Mouse (Mus musculus) lung, postnatal 0 days (tissue): ENCODE data around the gene Gm20696. TPM values are rescaled to one million over a fixed set of nuclear protein-coding genes. Genes with fewer than 3 reads are reported as not detected.

Experiments
- ATAC-seq: fragments of 200-750 bp; cut with Nextera tagmentation; 2 replicates; pipeline ENCODE4 v1.8.0; 2017; ENCODE audit warnings: moderate library complexity
- DNase-seq: peaks from one replicate; pipeline ENCODE4 v3.0.0-alpha.2; 2016; ENCODE audit warnings: low spot score
- H3K27ac ChIP-seq: fragments of 300-500 bp; sonication (generic); 2 replicates; pipeline ENCODE4 v1.5.1; 2014; ENCODE audit warnings: antibody characterized with exemption, mild to moderate bottlenecking, low read length, mixed read lengths
- H3K27me3 ChIP-seq: fragments of 300-500 bp; sonication (generic); replicated peaks from 2 replicates; pipeline ENCODE4 v1.6.1; 2014; ENCODE audit warnings: low read length, mixed read lengths; ENCODE audit not compliant: insufficient read depth
- H3K36me3 ChIP-seq: fragments of 300-500 bp; sonication (generic); 2 replicates; pipeline ENCODE4 v1.6.1; 2014; ENCODE audit warnings: low read length, mixed read lengths; ENCODE audit not compliant: insufficient read depth
- H3K4me1 ChIP-seq: fragments of 300-500 bp; sonication (generic); 2 replicates; pipeline ENCODE4 v1.6.1; 2014; ENCODE audit warnings: antibody characterized with exemption, low read depth, low read length, mixed read lengths; ENCODE audit not compliant: insufficient read depth
- H3K4me2 ChIP-seq: fragments of 300-500 bp; sonication (generic); replicated peaks from 2 replicates; pipeline ENCODE4 v1.6.1; 2014; ENCODE audit warnings: low read depth, mild to moderate bottlenecking, low read length, moderate library complexity, mixed read lengths
- H3K4me3 ChIP-seq: fragments of 300-500 bp; sonication (generic); 2 replicates; pipeline ENCODE4 v1.5.1; 2014; ENCODE audit warnings: low read depth, low read length
- H3K9ac ChIP-seq: fragments of 300-500 bp; sonication (generic); replicated peaks from 2 replicates; pipeline ENCODE4 v1.6.1; 2014; ENCODE audit warnings: low read depth, mild to moderate bottlenecking
- H3K9me3 ChIP-seq: fragments of 300-500 bp; sonication (generic); 2 replicates; pipeline ENCODE4 v1.6.1; 2016; ENCODE audit warnings: low read length, mixed read lengths
- CTCF ChIP-seq: IDR thresholded peaks from 2 replicates; pipeline ENCODE4 v1.5.1; 2016; ENCODE audit warnings: antibody characterized with exemption, mild to moderate bottlenecking
- EP300 ChIP-seq: IDR thresholded peaks from 2 replicates; pipeline ENCODE4 v1.6.1; 2016; ENCODE audit warnings: antibody characterized with exemption, mild to moderate bottlenecking, control low read depth
- WGBS: fragments of 180-500 bp; shearing (Covaris S2); extraction: QIAGEN DNeasy Blood & Tissue Kit; methylation state at CpG from one replicate; pipeline ENCODE4 v1.1.7; 2014; 5-methylcytosine and 5-hydroxymethylcytosine counted together
- polyA plus RNA-seq: library from polyadenylated mRNA; unstranded; fragments of >200 nt; fragmentation: Nextera tagmentation; extraction: Ambion mirVana; gene quantifications from 2 replicates; pipeline ENCODE4 v1.2.1, GENCODE M21; 2015

Gm20696 gene
- polyA plus RNA-seq, 1 experiment from 2014 or later: 2.3 TPM

DNA sequence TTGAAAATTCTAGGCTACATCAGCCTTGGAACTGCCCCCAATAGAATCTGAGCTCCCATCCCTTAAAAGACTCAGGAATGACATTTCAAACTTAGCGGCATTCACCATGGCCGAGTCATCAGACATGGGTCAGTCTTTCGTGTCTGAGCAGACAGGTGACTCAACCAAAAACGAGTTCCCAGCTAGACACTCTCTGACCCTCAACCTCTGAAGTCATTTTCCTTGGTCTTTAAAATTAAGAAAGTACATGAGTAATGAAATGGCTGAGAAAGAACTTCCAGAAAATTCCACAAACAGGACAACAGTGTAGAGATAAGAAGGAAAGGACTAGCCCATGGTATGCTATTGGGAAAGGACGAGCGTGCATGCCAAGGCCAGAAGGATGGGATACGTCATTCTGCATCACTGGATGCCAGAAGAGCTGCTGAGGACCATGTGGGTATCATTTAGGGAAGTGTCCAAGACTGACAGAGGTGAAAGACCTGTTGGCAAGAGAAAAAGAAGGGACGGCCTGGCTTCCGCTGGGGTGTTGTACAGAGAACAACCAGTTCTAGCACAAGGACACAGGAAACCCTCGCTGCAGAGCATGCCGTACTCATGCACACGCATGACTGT, 219.7 kb downstream of the Gm20696 start:
- H3K4me3 ChIP-seq: no peak overlapping the region
- no peak for ATAC-seq
- 87% methylated on average over 12 of the region's 12 CpGs for WGBS
- H3K9me3 ChIP-seq: no peaks in the 10 kb centered on the region
- H3K27me3 ChIP-seq: no peaks in the 10 kb centered on the region
- TF ChIP-seq CTCF (no peak), EP300 (no peak)
- H3K27ac ChIP-seq: no peak overlapping the region
- H3K4me1 ChIP-seq: peaks cover 12% of the 10 kb centered on the region; the same call in 1 of the 2 replicates
- no peak overlapping the region for H3K9ac ChIP-seq
- H3K4me2 ChIP-seq: no peak overlapping the region
- DNase-seq: no peak
- H3K36me3 ChIP-seq: no peaks in the 10 kb centered on the region

DNA sequence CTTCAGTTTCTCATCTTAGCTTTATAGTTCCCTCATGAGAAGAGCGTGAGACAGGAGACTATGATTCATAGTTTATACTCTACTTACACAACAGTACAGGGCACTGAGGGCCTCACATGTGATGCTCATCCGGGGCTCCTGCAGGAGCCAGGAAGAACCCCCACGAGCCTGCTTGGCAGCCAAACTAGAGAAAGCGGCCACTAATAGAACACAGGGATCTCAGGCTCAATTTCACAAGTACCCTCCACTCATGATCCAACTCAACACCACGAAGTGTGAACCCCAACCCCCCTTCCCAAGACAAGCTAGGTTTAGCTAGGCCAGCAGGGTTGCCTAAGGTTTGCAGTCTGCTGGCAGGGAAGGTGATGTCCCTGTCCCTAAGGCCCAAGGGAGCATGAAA, 223.1 kb downstream of the Gm20696 start:
- DNase-seq: no peak
- Histone ChIP-seq H3K4me2 (no peak overlapping the region), H3K27ac (no peak overlapping the region), H3K36me3 (no peaks in the 10 kb centered on the region), H3K9ac (no peak overlapping the region), H3K4me1 (peaks cover 11% of the 10 kb centered on the region; the same call in 1 of the 2 replicates), H3K9me3 (no peaks in the 10 kb centered on the region), H3K27me3 (no peaks in the 10 kb centered on the region), H3K4me3 (no peak overlapping the region)
- no peak for TF ChIP-seq EP300
- no peak for TF ChIP-seq CTCF
- 69% methylated on average over 5 of the region's 5 CpGs for WGBS
- no peak for ATAC-seq

DNA sequence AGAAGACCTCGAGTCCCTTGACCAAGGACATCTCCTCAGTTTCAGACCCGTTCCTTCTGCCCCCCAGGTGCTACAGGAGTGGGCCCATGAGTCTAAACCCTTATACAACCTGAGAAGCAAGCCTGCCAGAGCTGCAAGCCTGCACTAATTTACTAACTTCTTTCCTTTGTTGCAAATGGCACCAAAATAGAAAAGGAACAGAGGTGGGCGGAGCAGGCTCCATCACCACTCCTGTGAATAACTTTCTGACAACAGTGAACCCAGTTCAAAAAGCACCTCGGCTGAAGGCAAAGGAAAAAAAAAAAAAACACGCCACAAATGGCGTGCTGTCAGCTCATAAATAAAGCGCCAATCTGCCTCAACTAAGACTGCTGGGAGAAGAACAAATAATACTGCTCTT, 225.5 kb downstream of the Gm20696 start:
- Histone ChIP-seq H3K9me3 (no peaks in the 10 kb centered on the region), H3K27me3 (no peaks in the 10 kb centered on the region), H3K9ac (no peak overlapping the region), H3K36me3 (no peaks in the 10 kb centered on the region), H3K4me2 (no peak overlapping the region), H3K4me3 (no peak overlapping the region), H3K4me1 (peaks cover 11% of the 10 kb centered on the region; the same call in 1 of the 2 replicates), H3K27ac (no peak overlapping the region)
- DNase-seq: no peak
- TF ChIP-seq EP300: no peak
- no peak for TF ChIP-seq CTCF
- 69% methylated on average over 7 of the region's 7 CpGs for WGBS
- no peak for ATAC-seq

DNA sequence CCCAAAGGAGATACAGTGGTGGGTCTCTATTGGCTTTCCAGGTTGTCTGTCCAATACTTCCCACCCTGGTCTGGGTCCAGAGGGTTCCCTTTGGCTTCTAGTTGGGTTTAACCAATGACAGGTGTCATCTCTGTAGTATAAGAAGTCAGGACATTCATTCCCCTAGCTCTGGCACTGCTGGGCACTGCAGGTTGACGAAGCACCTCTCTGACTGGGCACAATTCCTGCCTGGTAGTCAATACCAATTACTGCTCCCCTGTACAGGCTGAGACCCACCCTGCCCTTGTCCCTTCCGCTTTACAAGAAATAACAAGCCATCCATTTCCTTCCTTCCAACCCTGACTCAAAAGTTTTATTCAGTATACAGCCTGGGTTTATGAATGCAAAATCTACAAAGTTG, 226.0 kb downstream of the Gm20696 start:
- DNase-seq (no peak), ATAC-seq (no peak)
- WGBS: 69% methylated on average over 2 of the region's 2 CpGs
- Histone ChIP-seq H3K4me3 (no peak overlapping the region), H3K4me2 (no peak overlapping the region), H3K27ac (no peak overlapping the region), H3K4me1 (peaks cover 11% of the 10 kb centered on the region; the same call in 1 of the 2 replicates), H3K27me3 (no peaks in the 10 kb centered on the region), H3K36me3 (no peaks in the 10 kb centered on the region), H3K9me3 (no peaks in the 10 kb centered on the region), H3K9ac (no peak overlapping the region)
- TF ChIP-seq CTCF: no peak
- 0 out of 2 replicates have a peak, but pooled peaks have one; percentile 20 for TF ChIP-seq EP300

DNA sequence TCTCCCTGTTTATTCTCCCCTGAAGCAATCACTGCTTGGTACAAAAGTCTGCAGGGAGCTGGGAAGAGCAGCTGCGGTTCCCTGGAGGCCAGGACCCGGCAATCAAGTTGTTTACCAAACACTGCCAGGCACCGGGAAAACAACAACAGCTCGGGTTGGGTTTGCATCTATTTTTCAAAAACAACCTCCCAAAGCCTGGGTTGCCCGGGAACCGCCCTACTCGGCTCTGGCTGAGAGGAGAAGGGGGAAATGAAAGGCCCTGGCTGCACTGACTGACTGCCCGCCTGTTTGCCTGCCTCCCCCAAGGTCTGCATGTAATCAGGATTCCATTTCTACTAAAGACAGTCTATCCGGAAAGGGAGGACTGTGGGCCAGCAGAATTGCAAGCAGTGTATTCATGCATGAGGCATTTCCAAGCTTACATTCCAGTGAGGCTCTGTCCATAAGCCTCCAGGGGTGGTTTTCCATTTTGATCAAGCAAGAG, 226.7 kb downstream of the Gm20696 start:
- TF ChIP-seq CTCF (no peak), EP300 (no peak)
- DNase-seq: peak; percentile 40
- H3K36me3 ChIP-seq: no peaks in the 10 kb centered on the region
- 0 out of 2 replicates have a peak overlapping the region, but pooled peaks have one; percentile 19 for H3K9ac ChIP-seq
- H3K4me1 ChIP-seq: peaks cover 11% of the 10 kb centered on the region; the same call in 1 of the 2 replicates
- peak; percentile 33 for ATAC-seq
- WGBS: 21% methylated on average over 9 of the region's 9 CpGs
- peak overlapping the region; percentile 38; the same call in 1 of the 2 replicates for H3K27ac ChIP-seq
- H3K4me2 ChIP-seq: peak overlapping the region; percentile 14; the same call in 1 of the 2 replicates
- H3K27me3 ChIP-seq: no peaks in the 10 kb centered on the region
- H3K4me3 ChIP-seq: no peak overlapping the region
- H3K9me3 ChIP-seq: no peaks in the 10 kb centered on the region

DNA sequence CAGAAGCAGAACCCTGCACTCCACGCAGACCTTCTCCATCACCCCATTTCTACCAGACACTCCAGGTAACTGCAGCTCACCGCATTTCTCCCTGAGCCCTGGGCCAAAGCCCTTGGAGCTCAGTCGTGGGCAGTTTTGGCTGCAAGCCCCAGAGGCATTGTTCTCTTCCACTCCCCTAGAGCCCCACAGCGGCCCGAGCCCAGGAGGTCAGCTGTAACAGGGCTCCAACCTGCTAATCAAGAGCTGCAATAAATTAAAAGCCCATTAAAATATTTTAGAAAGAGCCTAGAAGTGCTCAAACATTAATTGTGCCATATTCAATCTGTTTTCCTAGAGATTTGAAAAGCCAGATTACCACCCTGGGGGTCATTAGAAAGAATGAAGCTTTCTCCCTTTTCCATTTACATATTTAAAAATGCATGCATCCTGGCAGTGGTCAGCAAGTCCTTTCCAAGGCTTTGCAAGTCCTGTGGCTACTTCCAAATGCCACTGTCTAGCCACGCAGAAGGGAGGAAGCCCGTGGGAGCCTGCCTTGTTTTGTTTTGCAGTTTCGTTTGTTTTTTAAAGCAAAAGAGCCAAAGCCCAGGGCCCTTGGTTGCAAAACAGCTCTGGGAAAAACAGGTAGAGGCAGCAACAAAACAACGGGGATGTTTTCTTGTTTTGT, 227.3 kb downstream of the Gm20696 start:
- no peak for TF ChIP-seq EP300
- no peak for TF ChIP-seq CTCF
- DNase-seq: no peak
- ATAC-seq: no peak
- Histone ChIP-seq H3K4me2 (peak overlapping the region; percentile 14; the same call in 1 of the 2 replicates), H3K9ac (0 out of 2 replicates have a peak overlapping the region, but pooled peaks have one; percentile 19), H3K27me3 (no peaks in the 10 kb centered on the region), H3K4me3 (no peak overlapping the region), H3K9me3 (no peaks in the 10 kb centered on the region), H3K27ac (peak overlapping the region; percentile 38; the same call in 1 of the 2 replicates), H3K36me3 (no peaks in the 10 kb centered on the region), H3K4me1 (peaks cover 11% of the 10 kb centered on the region; the same call in 1 of the 2 replicates)
- 53% methylated on average over 9 of the region's 9 CpGs for WGBS
